Mouse (Mus musculus) heart, embryonic 15.5 days (tissue): ENCODE data around the gene Smc4. TPM values are rescaled to one million over a fixed set of nuclear protein-coding genes. Genes with fewer than 3 reads are reported as not detected.

ENCODE experiments used
- ATAC-seq: fragments of 200-750 bp; cut with Nextera tagmentation; replicated peaks from 2 replicates; pipeline ENCODE4 v1.8.0; 2017; ENCODE audit warnings: low read depth, moderate TSS enrichment; ENCODE audit not compliant: insufficient number of reproducible peaks, insufficient read depth, low FRiP score
- H3K27ac ChIP-seq: fragments of 300-500 bp; sonication (generic); 2 replicates; pipeline ENCODE4 v1.5.1; 2015; ENCODE audit warnings: mild to moderate bottlenecking, inconsistent platforms
- H3K27me3 ChIP-seq: fragments of 300-500 bp; sonication (generic); 2 replicates; pipeline ENCODE4 v1.6.1; 2015; ENCODE audit warnings: inconsistent platforms
- H3K36me3 ChIP-seq: fragments of 300-500 bp; sonication (generic); 2 replicates; pipeline ENCODE4 v1.6.1; 2015; ENCODE audit warnings: mild to moderate bottlenecking, inconsistent platforms
- H3K4me1 ChIP-seq: fragments of 300-500 bp; sonication (generic); replicated peaks from 2 replicates; pipeline ENCODE4 v1.6.1; 2015; ENCODE audit warnings: inconsistent platforms
- H3K4me2 ChIP-seq: fragments of 300-500 bp; sonication (generic); 2 replicates; pipeline ENCODE4 v1.6.1; 2015; ENCODE audit warnings: inconsistent platforms, mild to moderate bottlenecking, moderate library complexity
- H3K4me3 ChIP-seq: fragments of 300-500 bp; sonication (generic); 2 replicates; pipeline ENCODE4 v1.5.1; 2015; ENCODE audit warnings: mild to moderate bottlenecking, inconsistent platforms
- H3K9ac ChIP-seq: fragments of 300-500 bp; sonication (generic); 2 replicates; pipeline ENCODE4 v1.6.1; 2015; ENCODE audit warnings: mild to moderate bottlenecking, inconsistent platforms
- H3K9me3 ChIP-seq: fragments of 300-500 bp; sonication (generic); replicated peaks from 2 replicates; pipeline ENCODE4 v1.6.1; 2016; ENCODE audit warnings: inconsistent platforms
- WGBS: fragments of 180-500 bp; shearing (Covaris S2); methylation state at CpG from one replicate; pipeline ENCODE4 v1.1.7; 2015; ENCODE audit warnings: mixed read lengths; 5-methylcytosine and 5-hydroxymethylcytosine counted together
- microRNA counts: library from miRNA; unstranded; fragments of <30 nt; microRNA quantifications from one replicate; lab custom pipeline; 2016
- microRNA-seq: library from miRNA; unstranded; fragments of <30 nt; microRNA quantifications from one replicate; pipeline ENCODE4, GENCODE M21; 2016
- polyA plus RNA-seq: library from polyadenylated mRNA; unstranded; fragments of >200 nt; fragmentation: Nextera tagmentation; extraction: Ambion mirVana; gene quantifications from 2 replicates; pipeline ENCODE4 v1.2.1, GENCODE M21; 2015

Smc4 gene
- polyA plus RNA-seq, 1 experiment from 2014 or later, result 160 TPM

DNA sequence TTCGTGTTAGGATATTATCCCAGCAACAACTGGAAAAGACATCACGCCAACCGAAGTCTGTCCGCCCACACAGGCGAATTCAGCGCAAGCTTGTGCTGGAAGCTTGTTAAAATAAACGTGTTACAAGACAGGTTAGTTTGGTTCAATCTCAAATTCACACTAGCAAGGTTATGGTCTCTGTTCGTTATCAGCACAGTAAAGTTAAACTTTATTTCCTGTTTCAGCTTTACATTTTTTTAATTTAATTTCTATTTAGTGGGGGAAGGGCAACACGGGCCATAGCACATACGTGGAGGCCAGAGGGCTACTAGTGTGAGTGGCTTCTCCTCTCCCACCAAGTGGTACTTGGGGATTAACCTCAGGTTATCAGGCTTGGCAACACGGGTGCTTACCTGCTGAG lies 47.4 kb downstream of the Smc4 start:
- Histone ChIP-seq H3K27me3 (no peaks in the 10 kb centered on the region), H3K4me2 (no peak overlapping the region), H3K9me3 (no peaks in the 10 kb centered on the region), H3K9ac (no peak overlapping the region), H3K36me3 (no peaks in the 10 kb centered on the region), H3K4me1 (no peaks in the 10 kb centered on the region), H3K27ac (no peak overlapping the region), H3K4me3 (no peak overlapping the region)
- WGBS, result 87% methylated on average over 11 of the region's 11 CpGs
- ATAC-seq, result no peak

DNA sequence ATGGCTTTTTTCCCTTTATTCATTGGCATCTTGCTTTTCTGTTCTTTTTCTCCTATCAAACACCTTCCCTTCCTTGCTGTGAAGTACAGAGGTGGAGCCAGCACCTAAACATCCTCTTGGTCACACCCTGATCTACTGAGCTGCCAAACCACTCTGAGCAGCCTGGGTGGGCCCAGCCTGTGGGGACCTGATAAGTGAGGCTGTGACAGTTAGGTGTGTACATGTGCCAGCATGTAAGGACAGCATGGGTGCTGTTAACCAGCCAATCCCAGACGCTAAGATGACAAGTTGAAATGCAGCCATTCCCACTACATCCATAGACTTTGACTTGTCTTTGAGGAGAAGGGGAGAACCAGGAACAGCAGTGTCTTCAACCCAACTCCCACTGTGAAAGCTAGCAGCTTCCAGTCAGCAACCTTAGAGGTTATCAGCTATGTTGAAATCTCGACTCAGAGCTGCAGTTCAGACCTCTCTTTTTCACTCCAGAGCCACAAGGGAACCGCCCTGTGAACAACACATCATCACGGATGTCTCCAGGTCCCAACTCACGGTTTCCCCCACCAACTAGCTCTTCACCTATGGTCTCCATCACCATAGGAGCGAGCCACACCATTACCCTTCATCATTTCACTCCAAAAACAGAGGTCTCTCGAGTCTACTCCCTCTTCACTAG lies 50.4 kb downstream of the Smc4 start:
- no peak overlapping the region for H3K9ac ChIP-seq
- no peak overlapping the region for H3K4me3 ChIP-seq
- H3K4me2 ChIP-seq, result no peak overlapping the region
- H3K9me3 ChIP-seq, result no peaks in the 10 kb centered on the region
- H3K27me3 ChIP-seq, result no peaks in the 10 kb centered on the region
- no peak for ATAC-seq
- H3K27ac ChIP-seq, result no peak overlapping the region
- no peaks in the 10 kb centered on the region for H3K36me3 ChIP-seq
- no peaks in the 10 kb centered on the region for H3K4me1 ChIP-seq
- 73% methylated on average over 7 of the region's 7 CpGs for WGBS

DNA sequence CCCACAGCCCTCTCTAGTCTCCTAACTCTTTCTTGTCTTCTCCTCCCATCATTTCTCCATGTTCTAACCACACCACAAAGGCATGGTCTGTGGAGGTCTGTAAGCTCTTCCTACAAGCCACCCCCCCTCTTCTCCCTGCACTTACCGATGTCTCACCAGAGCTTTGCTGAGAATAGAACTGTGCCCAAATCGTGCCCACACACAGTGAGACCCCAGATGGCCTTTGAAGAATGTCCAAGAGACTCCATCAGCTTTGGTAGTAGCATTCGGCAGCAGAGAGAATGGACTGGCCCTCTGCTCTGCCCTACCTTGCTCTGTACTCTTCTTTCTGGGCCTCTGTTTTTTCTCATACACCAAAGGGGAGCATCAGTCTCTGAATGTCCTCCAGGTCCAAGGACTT lies 51.3 kb downstream of the Smc4 start:
- Histone ChIP-seq H3K27ac (no peak overlapping the region), H3K4me3 (no peak overlapping the region), H3K9ac (no peak overlapping the region), H3K4me1 (no peaks in the 10 kb centered on the region), H3K4me2 (no peak overlapping the region), H3K9me3 (no peaks in the 10 kb centered on the region), H3K27me3 (no peaks in the 10 kb centered on the region), H3K36me3 (no peaks in the 10 kb centered on the region)
- no peak for ATAC-seq
- 81% methylated on average over 3 of the region's 3 CpGs for WGBS

DNA sequence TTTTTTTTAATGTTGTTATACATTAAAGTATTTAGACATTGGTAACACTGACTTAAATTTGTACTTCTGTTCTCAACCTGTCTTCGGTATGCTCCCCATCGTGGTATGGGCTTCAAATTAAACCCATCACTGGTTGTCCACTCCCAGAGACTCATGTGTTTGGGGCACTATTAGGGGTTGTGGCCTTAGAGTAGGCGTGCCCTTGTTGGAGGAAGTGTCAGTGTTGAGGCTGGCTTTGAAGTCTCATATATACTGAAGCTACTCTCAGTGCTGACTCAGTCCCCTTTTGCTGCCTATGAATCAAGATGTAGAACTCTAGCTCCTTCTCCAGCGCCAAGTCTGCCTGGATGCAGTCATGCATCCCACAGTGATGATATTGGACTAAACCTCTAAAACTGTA lies 56.1 kb downstream of the Smc4 start:
- Histone ChIP-seq H3K4me3 (no peak overlapping the region), H3K27me3 (no peaks in the 10 kb centered on the region), H3K4me1 (no peaks in the 10 kb centered on the region), H3K27ac (no peak overlapping the region), H3K9me3 (no peaks in the 10 kb centered on the region), H3K4me2 (no peak overlapping the region), H3K9ac (no peak overlapping the region), H3K36me3 (no peaks in the 10 kb centered on the region)
- WGBS, result 91% methylated on average over 4 of the region's 4 CpGs
- no peak for ATAC-seq

DNA sequence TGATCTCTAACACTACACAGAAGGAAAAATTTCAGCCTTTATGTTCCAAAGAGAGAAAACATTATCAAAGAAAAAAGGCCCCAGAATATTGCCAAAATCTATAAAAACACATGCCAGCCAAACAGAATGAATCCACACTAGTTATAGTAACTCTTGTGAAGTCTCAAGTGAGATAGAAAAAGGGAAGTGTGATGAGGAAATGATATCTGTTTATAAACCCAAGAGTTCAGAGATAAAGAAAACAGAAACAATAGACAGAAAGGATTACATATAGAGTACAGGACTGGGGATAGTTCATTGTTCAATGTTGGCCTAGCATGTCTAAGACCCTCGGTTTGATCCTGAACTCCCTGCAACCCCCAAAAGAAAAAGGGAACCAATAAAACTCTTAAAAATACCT lies 58.2 kb downstream of the Smc4 start:
- H3K9ac ChIP-seq, result no peak overlapping the region
- H3K4me1 ChIP-seq, result 0 out of 2 replicates have a peak, but pooled peaks cover 2% of the 10 kb centered on the region
- no peak overlapping the region for H3K4me2 ChIP-seq
- H3K36me3 ChIP-seq, result no peaks in the 10 kb centered on the region
- no peak for ATAC-seq
- H3K27ac ChIP-seq, result no peak overlapping the region
- 79% methylated on average over 1 of the region's 1 CpGs for WGBS
- no peaks in the 10 kb centered on the region for H3K9me3 ChIP-seq
- H3K27me3 ChIP-seq, result no peaks in the 10 kb centered on the region
- H3K4me3 ChIP-seq, result no peak overlapping the region

DNA sequence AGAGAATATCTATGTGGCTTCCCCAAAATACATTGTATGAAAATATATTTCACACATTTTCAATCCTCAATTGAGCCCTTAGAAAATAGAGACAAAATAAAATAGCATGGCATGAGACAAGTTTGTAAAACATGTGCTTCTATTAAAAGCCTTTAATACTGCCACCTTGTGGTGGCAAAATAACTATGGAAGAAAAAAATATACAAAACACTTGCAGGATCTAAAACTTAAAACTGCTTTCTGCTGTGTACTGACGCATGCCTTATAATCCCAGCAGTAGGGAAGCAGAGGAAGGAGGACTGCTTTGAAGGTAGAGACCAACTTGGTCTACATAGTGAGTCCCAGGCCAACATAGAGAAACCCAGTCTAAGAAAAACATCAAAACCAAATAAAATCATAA lies 59.5 kb downstream of the Smc4 start:
- H3K36me3 ChIP-seq, result no peaks in the 10 kb centered on the region
- no peak for ATAC-seq
- H3K4me2 ChIP-seq, result no peak overlapping the region
- WGBS, result 60% methylated on average over 1 of the region's 1 CpGs
- no peaks in the 10 kb centered on the region for H3K9me3 ChIP-seq
- H3K27me3 ChIP-seq, result no peaks in the 10 kb centered on the region
- H3K27ac ChIP-seq, result no peak overlapping the region
- no peak overlapping the region for H3K9ac ChIP-seq
- 0 out of 2 replicates have a peak, but pooled peaks cover 2% of the 10 kb centered on the region for H3K4me1 ChIP-seq
- no peak overlapping the region for H3K4me3 ChIP-seq

MicroRNA genes within 50 kb of the gene (microRNA counts, 519-probe panel; counts per million panel counts)
- 4,241 counts per million, percentile 93 among the panel's probes with 10 or more counts for microRNA mmu-miR-15b (lab: Ali Mortazavi, UCI)

Small RNA genes lying within 50 kb of the gene (microRNA-seq; reads per million reads assigned to microRNA genes)
- gene Mir15b (938 reads per million, percentile 78 among the genes with 10 or more reads in this experiment), gene Mir16-2 (242 reads per million, percentile 62 among the genes with 10 or more reads in this experiment)

Other genes starting within 250 kb of the Smc4 start
- 4.3 TPM in 2 replicates for gene 1110032F04Rik, start 135.2 kb upstream of the Smc4 start, polyA plus RNA-seq
- 8.4 and 10.0 TPM in 2 replicates for gene Ift80, start 168 bp upstream of the Smc4 start, polyA plus RNA-seq
- gene Trim59, start 40.0 kb downstream of the Smc4 start, polyA plus RNA-seq, result 62.9 and 67.1 TPM in 2 replicates
- gene Kpna4, start 122.4 kb downstream of the Smc4 start, polyA plus RNA-seq, result 24.7 and 25.5 TPM in 2 replicates
- gene Arl14, start 217.7 kb downstream of the Smc4 start, polyA plus RNA-seq, result 0.15 TPM in 1 of 2 replicates, not detected in the other